Mouse (Mus musculus): ENCODE results near the gene Tm9sf1.

Gene Tm9sf1

DNA sequence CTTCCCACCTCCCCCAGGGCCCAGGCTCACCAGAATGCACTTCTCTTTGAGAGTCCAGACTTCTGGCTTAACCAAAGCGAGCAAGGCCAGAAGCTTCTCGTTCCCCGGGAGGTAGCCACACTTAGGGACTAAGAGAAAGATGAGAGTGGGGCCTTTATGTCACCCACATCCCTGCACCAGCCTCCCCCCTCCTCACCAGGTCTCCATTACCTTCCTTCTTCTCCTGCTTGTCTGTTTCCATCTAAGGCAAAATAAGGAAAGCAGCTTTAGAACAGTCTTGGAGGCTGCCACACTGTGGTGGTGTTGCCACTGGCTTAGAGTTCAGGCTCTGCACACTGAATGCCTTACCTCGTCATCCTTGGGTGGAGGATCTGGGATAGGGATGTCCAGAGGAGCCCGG, 54.3 kb downstream of the Tm9sf1 start:
- DNase-seq = no peak

DNA sequence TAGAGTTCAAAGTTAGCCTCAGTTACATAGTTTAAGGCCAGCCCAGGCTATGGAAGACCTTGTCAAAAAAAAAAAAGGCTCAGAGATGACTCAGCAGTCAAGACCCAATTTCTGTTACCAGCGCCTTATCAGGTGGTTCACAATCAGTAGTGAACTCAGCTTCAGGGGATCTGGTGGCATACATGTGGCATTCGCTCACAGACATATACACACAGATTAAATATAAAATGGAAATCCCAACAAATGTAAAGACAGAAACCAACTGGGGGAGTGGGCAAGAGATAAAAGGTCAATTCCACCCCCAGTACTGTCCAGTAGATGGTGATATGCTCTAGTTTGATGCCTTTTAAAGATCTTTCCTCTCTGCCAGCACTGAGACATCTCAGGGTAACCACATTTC, 57.5 kb downstream of the Tm9sf1 start:
- DNase-seq = no peak
